Mouse (Mus musculus) megakaryocyte, embryonic 14.5 days (primary cell): Measurements from ENCODE around the gene Taok3.

Source experiments
- FLI1 ChIP-seq: IDR thresholded peaks from 2 replicates; pipeline ENCODE4 v1.6.1; 2012; ENCODE audit warnings: low read length, inconsistent platforms, mixed read lengths
- GATA1 ChIP-seq: IDR thresholded peaks from 3 replicates; pipeline ENCODE4 v1.6.1; 2012; ENCODE audit warnings: mixed read lengths, low read length, inconsistent platforms, borderline replicate concordance

DNA sequence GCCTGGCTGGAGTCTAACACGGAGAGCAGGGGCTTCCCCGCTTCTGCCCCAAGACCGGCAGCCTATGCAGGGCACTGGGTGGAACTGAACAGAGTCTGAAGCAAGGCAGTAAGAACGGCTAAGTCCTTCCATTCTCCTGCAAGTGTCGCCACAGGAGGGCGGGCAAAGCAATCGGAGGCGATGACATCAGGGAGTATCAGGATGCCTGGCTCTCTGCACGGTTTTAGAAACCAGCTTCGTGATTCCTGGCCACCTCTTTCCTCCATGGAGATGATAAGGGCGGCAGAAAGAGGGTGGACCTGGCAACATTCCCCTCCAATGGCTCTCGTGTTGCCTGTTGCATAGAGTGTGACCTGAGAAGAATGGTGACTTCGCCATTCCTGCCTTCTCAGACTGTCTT, 32.2 kb upstream of the Taok3 start:
- no peak for TF ChIP-seq GATA1
- no peak for TF ChIP-seq FLI1
